Mouse (Mus musculus): Measurements from ENCODE around the gene Ginm1.

The Ginm1 gene

GRCm38 (mm10) chr10:7792751-7793385 lies at the start of gene Ginm1, which contains the start of gene Ppil4:
TSS of gene Ginm1 (minus strand) at chr10:7792824.
TSS of gene Ppil4 (plus strand) at chr10:7792891.
- DNase-seq (ENCODE audit: low spot score), result peak; percentile 90

DNA sequence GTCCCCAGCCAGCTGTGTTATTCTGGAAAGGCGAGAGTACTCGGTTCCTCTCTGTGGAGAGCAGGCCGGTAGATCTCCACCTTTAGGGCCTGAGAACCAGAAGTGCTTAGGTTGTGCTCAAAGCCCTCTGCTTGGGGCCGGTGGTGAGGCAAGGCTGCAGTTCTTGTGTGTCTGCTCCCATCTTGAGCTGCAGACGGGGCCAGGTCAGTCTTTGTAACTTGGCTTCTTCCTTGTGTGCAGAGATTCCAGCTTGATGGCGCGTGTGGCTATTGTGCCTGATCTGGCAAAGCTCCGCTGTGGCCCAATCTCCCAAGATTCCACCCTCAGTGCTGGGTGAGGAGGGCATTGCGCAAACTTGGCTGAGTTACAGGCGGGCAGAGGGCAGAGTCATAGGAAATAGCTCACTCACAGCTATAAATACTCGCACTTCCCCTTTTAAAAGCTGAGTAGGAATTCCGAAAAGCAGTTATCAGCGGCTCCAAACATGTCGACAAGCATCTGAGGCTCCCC lies 49.0 kb upstream of the Ginm1 start:
- peak; percentile 73 for DNase-seq (ENCODE audit: low spot score)

DNA sequence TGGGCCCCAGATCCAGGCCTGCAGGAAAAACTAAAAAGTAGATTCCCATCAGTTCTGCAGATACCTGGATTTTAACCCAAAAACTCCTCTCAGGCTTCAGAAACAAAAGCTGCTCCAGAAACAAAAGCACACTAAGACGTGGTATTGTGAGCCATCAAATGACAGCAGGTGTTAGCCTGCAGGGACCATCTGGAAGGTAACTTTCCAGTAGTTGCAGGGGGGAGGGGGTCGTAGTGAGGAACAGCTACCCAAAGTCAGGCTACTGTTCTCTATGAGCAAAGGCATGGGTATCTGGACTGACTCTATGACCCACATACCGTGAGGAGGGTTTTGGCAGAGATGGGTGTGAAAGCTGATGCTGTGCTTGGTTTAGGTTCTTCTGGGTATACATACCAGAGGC lies 48.2 kb upstream of the Ginm1 start:
- no peak for DNase-seq (ENCODE audit: low spot score)

DNA sequence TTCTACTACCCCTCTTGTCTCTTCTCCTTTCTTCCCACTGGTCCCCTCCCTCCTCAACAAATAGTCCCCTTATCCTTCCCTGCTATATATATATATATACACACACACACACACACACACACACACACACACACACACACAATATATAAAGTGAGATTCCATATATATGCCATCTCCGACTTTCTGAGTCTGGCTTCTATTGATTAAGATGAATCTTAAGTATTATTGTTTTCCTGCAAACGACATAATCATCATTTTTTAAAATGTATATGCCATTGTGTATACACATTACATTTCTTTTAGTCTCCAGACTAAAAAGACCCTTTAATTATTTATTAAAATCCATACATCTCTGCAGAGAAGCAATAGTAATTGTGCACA lies 47.7 kb upstream of the Ginm1 start:
- no peak for DNase-seq (ENCODE audit: low spot score)

DNA sequence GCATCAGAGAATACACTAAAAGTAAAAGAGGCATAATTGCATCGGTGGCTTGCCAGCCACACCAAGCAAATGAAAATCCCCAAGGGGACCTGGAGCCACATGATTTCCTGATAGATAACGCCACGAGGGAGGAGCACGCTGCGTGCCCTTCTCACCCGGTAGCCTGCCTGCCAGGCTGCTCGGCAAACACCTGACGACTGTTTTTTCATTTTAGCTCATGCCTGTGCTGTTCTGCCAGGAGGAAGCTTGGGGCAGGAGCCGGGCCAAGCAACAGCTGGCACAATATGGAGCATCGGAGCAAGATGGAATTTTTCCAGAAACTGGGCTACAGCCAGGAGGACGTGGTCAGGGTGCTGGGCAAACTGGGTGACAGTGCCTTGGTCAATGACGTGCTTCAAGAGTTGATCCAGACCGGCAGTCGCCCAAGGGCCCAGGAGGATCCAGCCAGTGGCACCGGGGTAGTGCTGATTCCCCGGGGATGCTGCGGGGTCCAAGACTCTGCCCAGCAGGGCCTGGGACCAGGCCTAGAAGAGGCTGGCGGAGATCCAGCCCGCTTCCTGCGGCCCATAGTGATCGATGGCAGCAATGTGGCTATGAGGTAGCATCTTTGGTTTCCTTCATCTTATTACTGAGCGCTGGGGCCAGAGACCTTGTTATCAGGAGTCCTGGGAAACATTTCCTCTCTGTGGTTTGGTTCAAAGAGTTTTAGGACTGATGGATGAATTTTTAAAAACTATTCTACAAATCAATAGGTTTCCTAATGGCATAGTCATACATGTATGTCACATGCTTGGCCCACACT lies 47.1 kb upstream of the Ginm1 start:
- peak; percentile 16 for DNase-seq (ENCODE audit: low spot score)

DNA sequence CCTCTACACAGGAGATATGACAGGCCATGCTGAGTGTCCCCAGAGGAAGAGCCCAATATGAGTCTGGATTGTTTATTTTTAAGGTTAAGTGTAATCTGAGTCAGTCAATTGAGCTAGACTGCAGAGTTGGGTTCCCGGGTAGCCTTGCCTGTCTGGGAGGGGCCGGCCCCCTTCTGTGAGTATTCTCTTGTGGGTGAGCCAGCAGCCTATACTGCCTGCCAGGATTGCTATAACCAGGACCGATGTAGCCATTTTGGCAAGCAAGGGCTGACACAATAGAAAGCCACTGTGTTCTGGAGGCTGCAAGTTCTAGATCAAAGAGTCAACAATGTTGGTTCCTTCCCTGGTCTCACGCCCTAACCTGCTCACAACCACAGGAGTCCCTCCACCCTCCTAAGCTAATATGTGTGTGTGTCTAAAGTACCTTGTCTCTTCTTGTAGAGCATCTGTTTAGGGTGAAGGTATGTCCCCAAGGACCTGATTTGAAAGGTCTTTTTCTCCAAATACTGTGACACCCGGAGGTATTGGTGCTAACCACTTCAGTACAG lies 46.3 kb upstream of the Ginm1 start:
- no peak for DNase-seq (ENCODE audit: low spot score)

DNA sequence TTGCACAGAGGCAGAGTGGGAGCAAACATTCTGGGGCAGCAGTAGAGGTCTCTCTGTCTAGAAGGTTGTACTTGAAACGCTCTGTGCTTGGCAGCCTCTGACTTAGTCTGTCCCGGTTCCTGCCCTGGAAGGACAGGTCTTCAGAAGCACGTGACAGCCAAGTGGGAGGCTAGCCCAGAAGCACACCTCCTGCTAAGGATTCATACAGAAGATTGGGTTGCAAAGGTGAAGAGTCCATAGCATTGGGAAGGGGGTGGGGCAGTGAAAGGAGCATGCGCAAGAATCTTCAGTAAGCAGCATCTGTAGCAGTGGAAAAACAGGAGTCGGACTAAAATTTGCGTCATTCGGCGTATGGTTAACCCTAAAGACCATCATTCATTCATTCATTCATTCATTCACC lies 45.4 kb upstream of the Ginm1 start:
- DNase-seq (ENCODE audit: low spot score), result no peak

DNA sequence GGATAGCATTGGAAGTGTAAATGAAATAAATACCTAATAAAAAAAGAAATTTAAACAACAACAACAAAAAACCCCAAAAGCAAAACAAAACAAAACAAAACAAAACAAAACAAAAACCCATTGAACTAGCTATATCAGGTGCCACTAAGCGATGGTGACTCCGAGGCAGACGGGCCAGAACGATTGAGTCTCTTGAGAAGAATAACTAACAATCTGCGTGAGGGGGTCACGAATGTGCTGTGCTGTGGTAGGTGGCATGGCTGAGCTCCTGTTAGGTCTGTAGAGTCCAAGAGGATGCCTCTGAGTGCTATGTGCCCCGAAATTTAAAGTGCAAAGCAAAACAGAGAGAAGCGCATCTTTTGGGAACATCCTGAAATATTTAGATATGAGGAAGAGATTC lies 44.8 kb upstream of the Ginm1 start:
- no peak for DNase-seq (ENCODE audit: low spot score)

GRCm38 (mm10) chr10:7836902-7837301 lies 44.3 kb upstream of the Ginm1 start:
- DNase-seq (ENCODE audit: low spot score), result no peak

- no peak for DNase-seq (ENCODE audit: low spot score)
Observed at GRCm38 (mm10) chr10:7834671-7835225, 42.1 kb upstream of the Ginm1 start.

GRCm38 (mm10) chr10:7833377-7834165 lies 40.9 kb upstream of the Ginm1 start:
- no peak for DNase-seq (ENCODE audit: low spot score)

GRCm38 (mm10) chr10:7832171-7832676 lies 39.6 kb upstream of the Ginm1 start, which contains the start of gene Zc3h12d:
TSS of gene Zc3h12d (plus strand) at chr10:7832470.
- peak; percentile 32 for DNase-seq (ENCODE audit: low spot score)

- DNase-seq (ENCODE audit: low spot score), result no peak
Observed at GRCm38 (mm10) chr10:7826106-7826505, 33.5 kb upstream of the Ginm1 start.

GRCm38 (mm10) chr10:7825281-7825665 lies 32.6 kb upstream of the Ginm1 start:
- DNase-seq (ENCODE audit: low spot score), result no peak

- no peak for DNase-seq (ENCODE audit: low spot score)
Observed at GRCm38 (mm10) chr10:7824663-7825280, 32.1 kb upstream of the Ginm1 start.

GRCm38 (mm10) chr10:7821981-7822380 lies 29.4 kb upstream of the Ginm1 start:
- no peak for DNase-seq (ENCODE audit: low spot score)

DNA sequence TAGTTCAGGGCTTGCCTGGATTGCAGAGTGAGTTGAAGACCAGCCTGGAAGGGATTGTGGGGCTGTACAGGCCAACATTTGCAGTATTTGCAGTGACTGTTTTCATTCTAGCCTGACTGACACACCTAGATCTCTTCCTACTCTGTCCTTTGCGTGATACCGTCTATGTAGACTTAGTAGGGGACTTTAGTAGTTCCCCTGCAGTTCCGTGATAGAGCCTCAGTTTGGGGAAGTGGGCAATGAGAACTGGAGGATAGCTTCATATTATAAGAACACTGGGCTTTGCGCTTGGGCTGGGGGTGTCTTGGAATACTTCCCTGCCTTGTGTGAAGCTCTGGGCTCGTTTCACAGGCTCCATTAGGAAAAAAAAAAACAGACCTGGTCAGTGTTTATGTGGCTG lies 27.5 kb upstream of the Ginm1 start:
- no peak for DNase-seq (ENCODE audit: low spot score)

- DNase-seq (ENCODE audit: low spot score), result no peak
Observed at GRCm38 (mm10) chr10:7819603-7820002, 27.0 kb upstream of the Ginm1 start.

DNA sequence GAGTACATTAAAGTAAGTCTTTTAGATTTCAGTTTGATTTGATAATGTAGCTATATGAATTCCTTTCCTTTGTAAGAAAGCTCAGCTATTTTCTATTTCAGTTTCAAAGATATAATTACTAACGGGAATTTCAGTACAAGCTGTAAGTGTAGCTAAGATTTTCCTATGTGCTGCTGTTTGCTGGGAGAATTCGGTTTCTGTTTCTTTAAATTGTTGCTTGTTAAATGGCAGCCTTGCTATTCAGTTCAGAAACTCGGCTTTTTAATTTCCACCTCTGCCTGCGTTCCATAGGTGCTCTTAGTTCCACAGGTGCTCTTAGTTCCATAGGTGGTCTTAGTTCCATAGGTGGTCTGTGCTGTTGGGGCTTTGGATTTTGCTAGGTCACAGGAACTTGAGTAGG lies 26.5 kb upstream of the Ginm1 start:
- DNase-seq (ENCODE audit: low spot score), result no peak

- DNase-seq (ENCODE audit: low spot score), result no peak
Observed at GRCm38 (mm10) chr10:7818676-7819075, 26.1 kb upstream of the Ginm1 start.

- no peak for DNase-seq (ENCODE audit: low spot score)
Observed at GRCm38 (mm10) chr10:7816476-7816875, 23.9 kb upstream of the Ginm1 start.

Data from urinary bladder, postnatal 14 days (tissue).